16 mouse cellular contexts compared by ENCODE assay signal in genomic region chr2:166400304-166400703, GRCm38 (mm10).
DNase-seq lines count a peak whose midpoint lies in the region; ATAC-seq and TF ChIP-seq lines count a peak whose summit lies in the region.
"Had no signal": no experiment of that assay in that cellular context is flagged by ENCODE, and none has a peak within 500 bp of the region (broad histone marks: within the 10 kb centered on the region; RNA-seq: fewer than 3 reads in every experiment).

No protein-coding gene starts in this region.

- H3K27ac ChIP-seq in heart, embryonic 15.5 days, result peak overlapping the region; percentile 96
- H3K27ac ChIP-seq in stomach, embryonic 16.5 days (ENCODE audit: low read length), result peak overlapping the region; percentile 72; the same call in 1 of the 2 replicates
- H3K27ac ChIP-seq in stomach, postnatal 0 days (replicated peaks), result no peak overlapping the region; the same call in 1 of the 2 replicates
- H3K27ac ChIP-seq: hindbrain, embryonic 14.5 days; liver, embryonic 12.5 days had no signal

- no peaks in the 10 kb centered on the region for H3K36me3 ChIP-seq in heart, embryonic 15.5 days
- H3K36me3 ChIP-seq in stomach, embryonic 16.5 days (ENCODE audit: control insufficient read depth, insufficient read depth, low read length), result no peaks in the 10 kb centered on the region
- no peaks in the 10 kb centered on the region for H3K36me3 ChIP-seq in stomach, postnatal 0 days (ENCODE audit: control insufficient read depth, insufficient read depth, low read length)
- H3K36me3 ChIP-seq: liver, embryonic 12.5 days; midbrain, embryonic 10.5 days had no signal

- DNase-seq in adrenal gland, adult 2 months, result peak; percentile 17
- DNase-seq in adrenal gland, postnatal 4 days (ENCODE audit: low spot score in 2 of 2), result no peak
- DNase-seq in heart, adult 11 months, result no peak
- no peak for DNase-seq in stomach, postnatal 0 days (ENCODE audit: low spot score)
- DNase-seq in lung, postnatal 4 days, result no peak
- DNase-seq: cerebellum, adult 2 months; cerebellum, postnatal 36 days; kidney, postnatal 14 days; lung, adult 2 months; lung, postnatal 36 days; thymus, postnatal 25 days had no signal

- H3K9me3 ChIP-seq in heart, embryonic 15.5 days (replicated peaks), result no peaks in the 10 kb centered on the region
- no peaks in the 10 kb centered on the region for H3K9me3 ChIP-seq in stomach, embryonic 16.5 days (replicated peaks; ENCODE audit: control insufficient read depth, low read length)
- H3K9me3 ChIP-seq in stomach, postnatal 0 days (ENCODE audit: control insufficient read depth, low read length), result no peaks in the 10 kb centered on the region
- H3K9me3 ChIP-seq: liver, embryonic 12.5 days had no signal

- H3K27me3 ChIP-seq in heart, embryonic 15.5 days, result no peaks in the 10 kb centered on the region
- H3K27me3 ChIP-seq in stomach, embryonic 16.5 days (ENCODE audit: control insufficient read depth, insufficient read depth, low read length), result no peaks in the 10 kb centered on the region
- H3K27me3 ChIP-seq in stomach, postnatal 0 days (ENCODE audit: control insufficient read depth, insufficient read depth, low read length), result no peaks in the 10 kb centered on the region
- H3K27me3 ChIP-seq: liver, embryonic 12.5 days had no signal

- no peak for ATAC-seq in heart, embryonic 15.5 days (replicated peaks; ENCODE audit: insufficient number of reproducible peaks, insufficient read depth, low FRiP score, low read depth)
- ATAC-seq in stomach, embryonic 16.5 days (ENCODE audit: insufficient read depth, low FRiP score), result no peak
- no peak for ATAC-seq in stomach, postnatal 0 days (ENCODE audit: low FRiP score, low TSS enrichment)
- ATAC-seq: liver, embryonic 12.5 days had no signal

- no peak for TF ChIP-seq CTCF in stomach, postnatal 0 days (IDR thresholded peaks at IDR 0.05; ENCODE audit: low read depth)

- 50% methylated on average over 10 of the region's 10 CpGs for whole genome bisulfite sequencing in heart, embryonic 15.5 days
- 66% methylated on average over 10 of the region's 10 CpGs for whole genome bisulfite sequencing in stomach, embryonic 16.5 days
- WGBS in stomach, postnatal 0 days, result 62% methylated on average over 10 of the region's 10 CpGs

- H3K4me2 ChIP-seq in heart, embryonic 15.5 days, result no peak overlapping the region
- H3K4me2 ChIP-seq in stomach, embryonic 16.5 days (ENCODE audit: low read depth, low read length), result no peak overlapping the region
- no peak overlapping the region for H3K4me2 ChIP-seq in stomach, postnatal 0 days (replicated peaks; ENCODE audit: low read depth)
- H3K4me2 ChIP-seq: hindbrain, embryonic 14.5 days; liver, embryonic 12.5 days had no signal

- H3K4me3 ChIP-seq in heart, embryonic 15.5 days, result no peak overlapping the region
- H3K4me3 ChIP-seq in stomach, embryonic 16.5 days (replicated peaks; ENCODE audit: low read length), result no peak overlapping the region
- no peak overlapping the region for H3K4me3 ChIP-seq in stomach, postnatal 0 days (ENCODE audit: low read depth, low read length)
- H3K4me3 ChIP-seq: liver, embryonic 12.5 days; midbrain, embryonic 10.5 days had no signal

- H3K4me1 ChIP-seq in heart, embryonic 15.5 days (replicated peaks), result peaks cover 64% of the 10 kb centered on the region
- peaks cover 23% of the 10 kb centered on the region for H3K4me1 ChIP-seq in stomach, embryonic 16.5 days (ENCODE audit: control insufficient read depth, insufficient read depth, low read length)
- 0 out of 2 replicates have a peak, but pooled peaks cover 3% of the 10 kb centered on the region for H3K4me1 ChIP-seq in stomach, postnatal 0 days (replicated peaks; ENCODE audit: control insufficient read depth, insufficient read depth)
- H3K4me1 ChIP-seq: liver, embryonic 12.5 days had no signal

- H3K9ac ChIP-seq in heart, embryonic 15.5 days, result no peak overlapping the region
- no peak overlapping the region for H3K9ac ChIP-seq in stomach, embryonic 16.5 days (ENCODE audit: low read length)
- H3K9ac ChIP-seq in stomach, postnatal 0 days (ENCODE audit: low read length), result no peak overlapping the region
- H3K9ac ChIP-seq: hindbrain, embryonic 14.5 days; liver, embryonic 12.5 days had no signal

- no peak for TF ChIP-seq EP300 in stomach, postnatal 0 days (optimal IDR thresholded peaks at IDR 0.05)
